Mouse (Mus musculus): ENCODE results near the gene Ostf1.
"Not testable (repeated sequence)": the region's sequence is repeated elsewhere in the genome, so short reads cannot be mapped to it uniquely, and the experiment has no call there.

Gene Ostf1

DNA sequence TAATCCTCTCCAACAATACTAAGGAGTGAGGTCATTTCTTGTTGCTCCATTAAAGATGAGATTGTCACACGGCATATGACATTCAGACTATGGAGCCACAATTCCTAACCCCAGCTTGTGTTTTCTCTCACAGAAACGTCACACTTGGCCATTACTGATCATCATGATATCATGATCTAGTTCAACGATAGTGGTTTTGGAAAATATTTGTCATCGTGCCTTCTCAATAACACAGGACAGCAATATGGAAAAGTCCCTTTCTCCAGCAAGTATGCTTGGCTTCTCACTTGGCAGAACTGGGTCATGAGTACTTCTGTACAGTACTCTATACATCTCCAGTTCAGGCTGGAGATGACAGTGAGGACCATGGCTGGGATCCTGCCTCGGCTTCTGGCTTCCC is 32.0 kb downstream of the Ostf1 start:
- in situ Hi-C loops (cut with MboI; ENCODE audit: low sequenced_read_pairs), result no loop called here

DNA sequence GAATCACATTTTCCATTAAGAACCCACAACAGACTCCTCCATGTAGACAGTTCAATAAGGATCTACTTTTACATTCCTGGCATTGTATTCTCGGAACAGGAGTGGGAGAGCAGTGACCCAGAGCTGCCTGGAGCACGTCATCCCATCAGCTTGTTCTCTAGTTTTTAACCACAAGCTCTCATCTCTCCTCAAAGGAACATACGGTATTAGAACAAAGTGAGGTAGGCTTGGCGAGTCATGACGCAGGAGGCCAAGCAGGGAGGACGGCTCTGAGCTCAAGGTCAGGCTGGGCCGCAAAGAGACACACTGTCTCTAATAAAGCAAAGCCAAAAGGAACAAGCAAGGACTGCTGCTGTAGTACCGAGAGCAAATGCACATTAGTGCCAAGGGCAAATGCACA is 32.6 kb downstream of the Ostf1 start:
- in situ Hi-C loops (cut with MboI; ENCODE audit: low sequenced_read_pairs), result no loop called here

DNA sequence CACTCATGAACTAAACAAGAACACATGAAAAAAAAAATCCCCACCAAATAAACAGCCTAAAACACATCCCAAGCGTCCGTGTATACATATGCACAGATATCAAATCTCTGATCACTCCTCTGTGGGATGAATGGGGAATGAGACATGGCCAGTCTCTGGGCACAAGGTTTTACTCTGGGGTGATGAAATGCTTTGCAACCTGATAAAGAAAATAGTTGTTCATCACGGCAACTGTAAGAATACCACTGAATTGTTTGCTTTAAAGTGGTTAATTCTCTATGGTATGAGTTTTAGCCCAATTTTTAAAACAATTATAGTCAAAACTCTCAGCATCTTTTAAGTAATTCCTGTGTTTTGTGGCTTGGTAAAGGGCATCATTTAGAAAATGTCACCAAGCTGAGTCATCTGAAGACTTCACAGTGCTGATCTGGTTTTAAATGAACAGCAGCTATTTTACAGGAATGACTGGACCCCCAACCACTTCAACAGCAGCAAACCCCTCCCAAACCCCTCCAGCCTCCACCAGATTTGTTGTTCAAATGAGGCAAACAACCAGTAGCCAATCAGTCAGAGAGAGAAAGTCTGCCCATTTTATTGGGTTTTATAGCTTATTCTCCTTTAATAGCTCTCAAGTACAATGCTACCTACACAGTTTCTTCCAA is 33.2 kb downstream of the Ostf1 start:
- in situ Hi-C loops (cut with MboI; ENCODE audit: low sequenced_read_pairs), result no loop called here

DNA sequence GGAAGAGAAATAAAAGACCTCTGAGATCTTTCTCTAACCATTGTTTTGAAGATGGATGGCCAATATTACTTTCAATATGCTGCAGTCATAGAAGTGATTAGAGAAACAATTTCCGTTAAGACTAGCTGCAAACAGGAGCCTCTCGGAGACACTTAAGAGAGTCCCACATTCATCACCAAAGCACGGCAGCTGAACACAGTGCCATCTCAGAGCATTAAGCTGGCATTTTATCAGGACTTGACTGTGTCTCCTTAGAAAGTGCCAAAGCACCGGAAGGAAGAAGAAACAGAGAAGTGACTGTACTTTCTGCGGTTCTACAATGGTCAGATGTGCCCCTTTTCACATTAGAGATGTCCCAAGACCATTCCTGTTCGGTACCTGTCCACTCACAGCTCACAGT is 33.9 kb downstream of the Ostf1 start:
- in situ Hi-C loops (cut with MboI; ENCODE audit: low sequenced_read_pairs), result no loop called here

DNA sequence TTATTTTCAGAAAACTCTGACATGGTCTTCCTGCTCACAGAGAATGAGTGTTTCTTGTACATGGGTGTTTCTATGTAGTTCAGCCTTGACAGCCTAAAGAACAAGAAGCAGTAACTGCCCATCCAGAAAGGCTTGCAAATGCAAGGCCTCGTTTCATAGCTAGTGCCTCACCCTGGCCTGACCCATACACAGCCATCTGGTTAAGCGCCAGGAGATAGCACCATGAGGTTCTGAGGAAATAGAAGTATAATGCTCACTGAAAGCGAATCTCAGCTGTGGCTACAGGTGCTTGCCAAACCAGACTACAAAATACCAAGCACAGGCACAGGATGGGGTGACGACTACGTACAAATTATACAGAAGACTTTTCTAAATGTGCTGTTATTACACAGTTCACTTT is 34.7 kb downstream of the Ostf1 start:
- in situ Hi-C loops (cut with MboI; ENCODE audit: low sequenced_read_pairs), result no loop called here

DNA sequence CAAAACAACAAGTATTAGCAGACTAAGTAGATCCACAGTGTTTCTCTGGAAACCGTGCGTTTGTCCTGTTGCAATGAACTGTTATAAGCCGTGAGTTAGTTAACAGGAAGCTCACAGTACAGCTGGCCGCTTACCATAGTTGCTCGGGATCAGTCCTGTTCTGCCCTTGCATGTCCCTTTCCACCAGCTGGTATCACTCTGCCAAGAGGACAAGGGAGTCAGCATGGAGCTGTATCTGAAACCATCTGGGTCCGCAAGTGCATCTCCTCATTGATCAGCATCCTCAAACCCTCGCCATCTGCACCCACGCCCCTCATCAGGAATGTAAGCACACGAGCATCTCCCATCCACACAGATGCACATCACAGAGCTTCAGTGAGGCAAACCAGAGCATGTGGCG is 37.9 kb downstream of the Ostf1 start:
- in situ Hi-C loops (cut with MboI; ENCODE audit: low sequenced_read_pairs), result no loop called here

DNA sequence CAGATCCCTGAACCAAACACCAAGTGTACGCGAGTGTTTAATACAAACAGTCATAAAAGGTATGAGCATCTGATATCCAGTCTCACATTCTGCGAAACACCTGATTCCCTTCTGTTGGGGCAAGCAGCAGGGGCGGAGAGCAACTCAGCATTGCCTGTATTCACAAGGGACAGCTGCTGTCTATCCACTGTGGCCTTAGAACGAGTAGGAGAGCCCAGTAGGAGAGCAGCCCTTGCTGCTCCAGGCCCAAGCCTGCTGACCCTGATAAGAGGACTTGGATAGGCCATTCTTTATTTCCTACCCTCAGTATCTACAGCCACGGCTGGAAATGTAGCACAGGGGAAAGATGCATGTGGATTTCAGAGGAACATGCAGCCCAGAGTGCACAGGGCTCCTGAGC is 38.7 kb downstream of the Ostf1 start:
- in situ Hi-C loops (cut with MboI; ENCODE audit: low sequenced_read_pairs), result no loop called here

DNA sequence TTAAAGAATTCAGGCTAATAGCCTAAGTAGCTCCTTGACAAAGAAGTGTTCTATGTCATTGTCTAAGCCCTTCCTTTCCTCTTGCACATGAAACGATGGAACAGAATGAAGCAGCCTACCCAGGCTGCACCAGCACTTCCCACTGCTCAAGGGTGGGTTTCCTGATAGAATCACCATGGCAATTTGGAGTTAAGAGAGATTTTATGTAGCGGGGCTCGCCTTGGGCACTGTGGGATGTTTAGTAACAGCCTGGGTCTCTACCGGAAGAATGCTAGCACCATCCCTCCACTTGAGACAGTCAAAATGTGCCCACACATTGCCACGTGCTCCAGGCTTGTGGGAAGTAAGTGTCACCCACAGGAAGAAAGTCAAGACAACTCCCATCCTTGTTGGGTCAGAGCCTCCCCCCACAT is 40.7 kb downstream of the Ostf1 start:
- in situ Hi-C loops (cut with MboI; ENCODE audit: low sequenced_read_pairs), result no loop called here

DNA sequence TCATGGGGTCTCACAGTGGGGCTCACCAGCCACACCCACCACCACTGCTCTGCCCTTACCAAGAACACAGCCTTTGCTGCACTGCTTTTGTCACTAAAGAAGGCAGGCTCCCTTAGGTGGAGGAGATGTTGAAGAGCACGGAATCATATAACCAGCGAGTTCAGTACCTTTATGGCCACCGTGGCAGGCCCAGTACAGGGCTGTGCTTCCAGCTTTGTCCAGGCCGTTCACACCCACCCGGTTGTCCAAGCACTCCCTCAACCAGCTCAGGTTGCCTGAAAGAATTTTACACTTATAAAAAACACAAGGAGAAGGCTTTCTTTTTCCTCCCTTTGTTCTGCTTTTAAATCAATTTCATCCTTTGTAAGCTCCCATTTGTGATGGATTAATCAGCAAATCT is 41.4 kb downstream of the Ostf1 start:
- in situ Hi-C loops (cut with MboI; ENCODE audit: low sequenced_read_pairs), result no loop called here

DNA sequence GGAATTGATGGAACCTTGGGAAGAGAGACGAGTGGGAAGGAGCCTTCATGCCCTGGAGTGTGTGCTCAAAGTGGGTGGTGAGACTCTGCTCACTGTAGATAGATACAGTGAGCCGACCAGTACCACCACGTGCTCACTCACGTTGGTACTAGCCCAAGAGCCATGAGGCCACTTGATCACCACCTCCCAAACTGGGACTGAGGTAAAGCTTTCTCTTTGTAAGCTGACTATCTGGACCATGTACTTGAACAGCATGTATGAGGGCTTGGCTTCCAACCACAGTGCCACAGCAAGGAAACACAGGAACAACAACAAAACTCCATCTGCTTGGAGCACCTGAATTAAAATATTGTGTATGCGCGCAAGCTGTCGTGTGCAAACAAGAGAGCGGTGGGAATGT is 42.3 kb downstream of the Ostf1 start:
- in situ Hi-C loops (cut with MboI; ENCODE audit: low sequenced_read_pairs), result no loop called here

DNA sequence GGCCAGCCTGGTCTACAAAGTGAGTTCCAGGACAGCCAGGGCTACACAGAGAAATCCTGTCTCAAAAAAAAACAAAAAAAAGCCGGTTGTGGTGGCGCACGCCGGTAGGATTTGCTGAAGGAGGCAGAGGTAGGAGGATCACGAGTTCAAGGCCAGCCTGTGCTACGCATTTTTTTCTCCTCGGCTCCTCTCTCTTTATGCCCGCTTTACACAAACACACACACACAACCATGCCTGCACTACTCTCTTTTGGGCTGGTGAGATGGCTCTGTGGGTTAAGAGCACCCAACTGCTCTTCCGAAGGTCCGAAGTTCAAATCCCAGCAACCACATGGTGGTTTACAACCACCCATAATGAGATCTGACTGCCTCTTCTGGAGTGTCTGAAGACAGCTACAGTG is 42.8 kb downstream of the Ostf1 start:
- in situ Hi-C loops (cut with MboI; ENCODE audit: low sequenced_read_pairs), result not testable (repeated sequence)

DNA sequence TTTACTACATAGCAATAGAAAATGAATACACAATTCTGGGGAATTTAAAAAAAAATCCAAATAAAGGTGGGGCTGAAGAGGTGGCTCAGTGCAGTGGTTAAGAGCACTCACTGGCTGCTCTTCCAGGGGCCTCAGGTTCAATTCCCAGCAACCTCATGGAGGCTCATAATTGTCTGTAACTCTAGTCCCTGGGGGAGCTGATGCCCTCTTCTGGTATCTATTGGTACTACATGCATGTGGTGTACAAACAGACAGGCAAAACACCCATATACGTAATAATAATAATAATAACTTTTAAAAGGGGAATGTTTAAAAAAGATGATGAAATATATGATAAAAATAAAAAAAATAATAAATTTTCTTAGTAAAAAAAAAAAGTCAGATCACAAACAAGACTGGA is 43.4 kb downstream of the Ostf1 start:
- in situ Hi-C loops (cut with MboI; ENCODE audit: low sequenced_read_pairs), result no loop called here

DNA sequence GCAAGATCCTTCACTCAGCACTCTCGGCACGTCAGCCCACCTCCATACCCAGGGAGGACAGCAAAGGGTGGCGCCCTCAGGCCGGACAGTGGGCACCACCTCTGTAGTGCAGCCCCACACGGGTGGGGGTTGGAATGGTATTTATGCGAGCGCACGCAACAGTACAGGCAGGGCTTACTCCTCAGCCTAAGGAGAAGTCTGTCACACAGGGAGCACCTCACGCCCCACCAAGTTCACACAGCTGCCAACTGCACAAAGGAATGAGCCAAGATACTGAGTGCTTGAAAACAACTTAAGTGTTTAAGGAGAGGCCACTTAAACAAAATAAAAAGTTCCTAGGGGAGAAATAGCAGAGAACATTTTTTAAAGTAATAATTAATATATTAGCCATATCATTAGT is 44.5 kb downstream of the Ostf1 start:
- in situ Hi-C loops (cut with MboI; ENCODE audit: low sequenced_read_pairs), result no loop called here

DNA sequence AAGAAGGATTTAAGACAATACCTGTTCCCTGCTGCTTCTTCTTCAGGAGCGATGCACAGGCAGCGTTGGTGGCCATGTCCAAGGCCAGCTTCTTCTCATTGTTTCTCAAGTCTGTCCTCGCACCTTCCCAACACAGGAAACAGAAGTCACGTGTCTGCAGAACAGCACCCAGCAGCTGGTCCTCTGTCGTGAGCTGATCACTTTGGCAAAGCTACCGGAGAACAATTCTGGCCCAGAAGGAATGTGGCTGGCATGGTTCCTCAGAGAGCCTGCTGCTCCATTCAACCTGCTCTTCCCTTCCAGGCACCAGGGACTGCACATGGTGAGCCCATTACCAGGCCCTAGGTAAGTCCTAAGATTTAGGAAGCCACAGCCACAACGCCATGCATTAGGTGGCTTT is 47.0 kb downstream of the Ostf1 start:
- in situ Hi-C loops (cut with MboI; ENCODE audit: low sequenced_read_pairs), result no loop called here

DNA sequence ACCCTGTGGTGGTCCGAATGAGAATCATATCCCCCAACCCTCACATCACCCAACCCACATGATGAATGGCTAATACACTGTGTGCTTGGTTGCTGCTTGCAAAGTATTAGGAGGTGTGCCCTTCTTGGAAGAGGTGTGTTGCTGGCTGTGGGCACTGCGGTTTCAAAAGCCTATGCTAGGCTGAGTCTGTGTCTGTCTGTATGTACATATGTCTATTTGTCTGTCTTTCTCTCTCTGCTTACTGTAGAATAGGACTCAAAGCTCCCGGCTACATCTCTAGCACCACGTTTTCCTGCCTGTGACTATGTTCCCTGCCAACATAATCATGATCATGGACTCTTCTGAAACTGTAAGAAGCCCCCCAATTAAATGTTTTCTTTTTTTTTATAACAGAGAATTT is 47.9 kb downstream of the Ostf1 start:
- in situ Hi-C loops (cut with MboI; ENCODE audit: low sequenced_read_pairs), result no loop called here

DNA sequence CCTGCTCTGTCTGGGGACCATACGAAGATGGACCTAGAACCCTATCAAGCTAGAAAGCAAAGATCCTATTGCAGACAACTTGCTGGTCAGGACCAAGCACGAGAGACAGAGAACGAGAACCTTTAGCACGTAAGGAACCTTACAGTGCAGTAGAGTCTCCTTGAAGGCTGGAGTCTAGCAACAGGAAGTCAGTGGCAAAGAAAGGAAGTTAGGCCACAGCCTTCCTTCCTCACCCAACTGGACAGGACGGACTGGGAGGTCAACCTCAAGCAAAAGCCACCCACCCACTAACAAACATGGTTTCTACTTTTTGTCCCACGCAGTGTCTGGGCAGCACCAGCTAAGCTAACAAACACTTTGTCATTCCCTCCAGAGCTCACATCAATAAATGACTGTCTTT is 48.7 kb downstream of the Ostf1 start:
- in situ Hi-C loops (cut with MboI; ENCODE audit: low sequenced_read_pairs), result no loop called here

DNA sequence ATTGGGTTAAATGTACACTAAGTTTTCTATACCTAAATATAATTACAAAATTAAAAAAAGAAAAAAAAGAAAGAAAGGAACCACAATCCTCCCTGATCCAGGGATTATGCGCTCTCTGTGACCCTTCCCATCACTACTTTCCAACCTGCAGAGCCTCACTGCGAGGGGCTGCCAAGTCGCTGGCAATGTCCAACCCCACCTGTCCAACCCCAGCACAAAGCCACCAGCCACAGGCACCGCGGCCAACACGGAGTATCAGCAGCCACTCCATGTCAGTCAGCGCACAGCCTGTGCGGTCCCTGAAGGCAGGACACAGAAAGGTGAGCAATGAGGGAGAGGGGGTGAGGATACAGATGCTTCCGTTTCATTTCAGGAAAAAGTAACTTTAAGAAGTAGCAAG is 49.4 kb downstream of the Ostf1 start:
- in situ Hi-C loops (cut with MboI; ENCODE audit: low sequenced_read_pairs), result no loop called here

DNA sequence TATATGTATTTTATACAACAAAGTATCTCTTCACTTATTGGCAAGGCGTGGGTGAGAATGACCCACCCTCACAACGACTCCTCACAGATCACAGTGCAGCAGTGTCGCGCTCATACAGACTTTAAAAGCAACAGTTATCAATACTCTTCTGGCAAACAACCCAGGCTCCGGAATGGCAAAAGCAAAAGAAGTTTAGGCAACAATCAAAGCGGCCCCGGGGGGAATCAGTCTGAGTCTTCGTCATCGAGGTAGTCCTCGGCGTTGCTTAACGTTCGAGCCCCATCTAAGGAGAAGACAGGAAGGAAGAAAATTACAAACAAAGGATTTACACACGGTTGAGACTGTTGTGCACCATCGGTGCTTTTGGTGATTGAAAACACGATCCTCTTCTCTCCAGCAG is 50.6 kb downstream of the Ostf1 start:
- in situ Hi-C loops (cut with MboI; ENCODE audit: low sequenced_read_pairs), result no loop called here

DNA sequence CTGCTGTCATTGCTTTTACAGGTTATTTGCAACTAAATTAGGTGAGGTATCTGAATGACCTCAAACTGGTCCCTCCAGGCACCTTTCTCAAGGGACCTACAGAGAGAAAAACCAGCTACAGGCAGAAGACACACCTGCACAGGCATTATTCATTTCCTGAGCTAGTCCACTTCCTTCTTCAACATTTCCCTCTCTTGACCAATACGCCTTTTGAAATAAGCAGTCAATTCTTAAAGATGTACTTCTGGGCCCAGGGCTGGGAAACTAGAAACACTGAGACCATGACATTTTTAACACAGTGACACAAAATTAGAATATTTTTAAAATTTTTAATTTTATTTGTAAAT is 52.6 kb downstream of the Ostf1 start:
- in situ Hi-C loops (cut with MboI; ENCODE audit: low sequenced_read_pairs), result no loop called here

DNA sequence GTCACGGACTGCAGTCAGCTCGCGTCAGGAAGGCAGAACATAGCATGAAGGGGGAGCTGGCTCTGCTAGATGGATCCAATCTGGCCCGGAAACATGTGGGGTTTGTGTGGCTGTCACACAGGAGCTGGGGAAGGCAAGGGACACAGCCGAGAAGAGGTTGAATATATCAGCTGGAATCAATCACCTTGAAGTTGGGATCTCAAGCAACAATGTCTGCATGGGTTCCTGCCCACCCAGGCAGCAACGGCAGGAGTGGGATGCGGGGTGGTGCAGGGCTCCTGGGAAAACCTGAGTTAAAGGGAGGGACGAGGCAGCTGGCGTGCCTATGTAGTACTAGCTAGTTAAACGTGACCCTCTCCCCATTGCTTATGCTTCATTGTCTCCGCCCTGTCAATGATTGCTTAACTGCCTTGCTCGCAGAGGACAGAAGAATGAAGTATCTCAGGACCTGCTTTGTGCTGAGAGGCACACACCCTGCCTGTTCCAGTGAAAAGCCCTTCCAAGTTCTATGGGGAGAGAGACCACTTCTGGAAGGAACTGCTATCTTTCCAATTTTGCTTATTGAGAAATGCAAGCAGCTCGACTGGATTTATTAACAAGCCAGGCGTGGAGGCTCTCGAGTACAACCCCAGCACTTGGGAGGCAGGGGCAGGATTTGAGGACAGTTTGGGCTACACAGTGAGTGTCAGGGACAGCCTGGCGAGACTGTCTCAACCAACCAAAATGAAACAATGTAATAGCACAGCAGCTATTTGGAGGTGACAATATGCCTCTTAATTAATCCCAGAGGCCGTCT is 53.2 kb downstream of the Ostf1 start:
- in situ Hi-C loops (cut with MboI; ENCODE audit: low sequenced_read_pairs), result no loop called here

DNA sequence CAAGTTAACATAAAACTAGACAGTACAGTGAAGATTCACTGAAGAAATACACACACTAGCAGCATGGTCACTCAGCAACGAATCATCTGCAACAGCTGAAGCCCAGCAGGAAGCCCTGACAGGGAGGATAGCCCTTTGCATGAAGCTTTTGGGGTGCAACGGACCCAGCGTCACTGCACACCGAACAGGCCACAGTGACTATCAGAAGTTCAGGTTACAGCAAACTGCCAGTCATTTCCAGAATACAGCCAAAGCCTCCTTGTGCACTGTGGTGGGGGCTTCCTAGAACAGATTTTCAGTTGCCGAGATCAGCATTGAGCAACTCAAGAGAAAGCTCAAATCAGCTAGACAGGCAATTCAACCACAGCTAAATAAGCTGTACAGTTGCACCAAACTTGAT is 54.3 kb downstream of the Ostf1 start:
- in situ Hi-C loops (cut with MboI; ENCODE audit: low sequenced_read_pairs), result no loop called here

DNA sequence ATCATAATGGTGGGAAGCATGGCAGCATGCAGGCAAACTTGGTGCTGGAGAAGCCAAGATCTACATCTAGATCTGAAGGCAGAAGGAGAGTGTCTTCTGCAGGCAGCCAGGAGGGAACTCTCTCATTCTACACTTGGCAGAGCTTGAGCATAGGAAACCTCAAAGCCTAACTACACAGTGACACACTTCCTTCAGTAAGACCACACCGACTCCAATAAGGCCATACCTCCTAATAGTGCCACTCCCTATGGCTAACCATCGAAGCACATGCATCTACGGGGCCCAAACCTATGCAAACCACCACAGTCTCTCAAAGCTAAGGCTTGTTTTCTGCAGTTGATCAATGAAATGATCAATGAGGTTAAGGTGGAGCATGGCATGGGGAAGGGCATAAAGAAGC is 55.7 kb downstream of the Ostf1 start:
- in situ Hi-C loops (cut with MboI; ENCODE audit: low sequenced_read_pairs), result no loop called here

DNA sequence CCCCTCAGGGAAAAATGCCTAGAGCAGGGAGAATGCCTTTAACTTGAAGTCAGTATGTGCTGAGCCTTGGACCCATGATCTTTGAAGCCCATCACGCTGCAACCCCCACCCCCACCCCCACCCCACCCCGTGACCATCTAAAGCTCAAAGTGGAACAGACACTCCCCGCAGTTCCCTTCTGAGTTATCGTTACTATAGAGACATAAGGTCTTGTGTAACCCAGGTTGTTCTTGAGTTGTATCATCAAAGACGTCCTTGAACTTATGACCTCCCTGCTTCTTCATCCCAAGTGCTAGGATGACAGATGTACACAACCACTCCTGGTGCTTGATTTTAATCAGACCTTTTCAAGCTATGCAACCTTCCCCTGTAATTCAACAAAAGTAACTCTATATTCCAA is 57.7 kb downstream of the Ostf1 start:
- in situ Hi-C loops (cut with MboI; ENCODE audit: low sequenced_read_pairs), result no loop called here
